Mouse (Mus musculus) adrenal gland, adult 10 weeks (tissue): ENCODE measurements around the gene Sept3. TPM values are rescaled to one million over a fixed set of nuclear protein-coding genes. Genes with fewer than 3 reads are reported as not detected.

Experiments used
- polyA plus RNA-seq: library from polyadenylated mRNA; stranded (reverse); fragments of 350-450 nt; fragmentation: Illumina TruSeq; extraction: RNeasy Lipid Tissue Mini Kit (QIAGEN cat#74804); gene quantifications from one replicate; pipeline ENCODE4 v1.2.3, GENCODE M21; 2014; ENCODE audit warnings: low read depth, low replicate concordance

Gene Sept3
- polyA plus RNA-seq = 2.0 TPM

DNA sequence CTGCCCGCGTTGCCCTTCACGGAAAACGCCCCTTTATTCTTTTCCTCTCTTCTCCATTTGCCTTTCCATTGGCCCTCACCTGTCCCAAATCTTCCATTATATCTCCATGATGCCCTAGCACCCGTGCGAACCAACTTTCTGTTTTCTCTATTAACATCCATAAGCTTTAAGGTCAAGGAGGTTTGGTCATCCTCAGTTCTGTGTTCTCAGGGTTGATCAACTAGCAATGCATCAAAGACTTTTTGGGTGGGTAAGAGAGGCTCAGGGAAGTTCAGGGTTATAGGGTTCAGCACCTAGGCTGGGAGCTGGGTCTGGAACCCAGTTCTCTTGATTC lies at the start of gene Sept3:
Sept3 (plus strand) TSS at position 301 of the 334 bp plus-strand sequence.

DNA sequence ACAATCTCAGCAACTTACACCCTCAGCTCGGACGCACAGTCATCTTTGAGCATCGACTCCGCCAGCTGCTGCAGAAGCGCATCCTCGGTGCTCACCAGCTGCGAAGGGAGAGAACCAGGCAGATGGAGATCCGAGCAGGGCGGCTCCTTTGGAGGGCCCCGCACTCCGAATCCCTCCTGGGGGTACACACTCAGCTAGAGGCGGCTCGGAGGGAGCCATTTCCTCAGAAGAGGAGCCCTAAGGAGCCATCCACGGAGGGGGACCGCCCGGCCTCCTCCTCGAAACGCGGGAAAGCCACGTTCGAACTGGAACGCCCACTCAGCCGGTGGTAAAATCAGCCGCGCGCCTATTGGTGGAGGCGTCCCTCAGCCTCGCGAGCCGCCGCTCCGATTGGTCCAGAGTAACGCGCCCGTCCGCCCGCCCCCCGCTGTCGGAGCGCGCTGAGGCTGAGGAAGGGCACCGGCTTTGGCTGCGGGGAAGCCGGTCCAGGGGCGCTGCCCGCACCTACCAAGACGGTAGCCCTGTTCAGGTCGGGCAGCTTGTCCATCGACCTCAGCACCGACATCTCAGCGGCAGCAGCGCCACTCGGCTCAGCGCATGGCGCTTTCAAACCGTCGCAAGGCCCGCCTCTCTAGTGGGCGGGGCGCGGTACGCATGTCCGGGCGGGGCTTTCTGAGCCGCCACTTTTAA lies 30.4 kb upstream of the Sept3 start, which contains the start of gene Cenpm:
Cenpm (minus strand) TSS at position 634 of the 690 bp plus-strand sequence.

DNA sequence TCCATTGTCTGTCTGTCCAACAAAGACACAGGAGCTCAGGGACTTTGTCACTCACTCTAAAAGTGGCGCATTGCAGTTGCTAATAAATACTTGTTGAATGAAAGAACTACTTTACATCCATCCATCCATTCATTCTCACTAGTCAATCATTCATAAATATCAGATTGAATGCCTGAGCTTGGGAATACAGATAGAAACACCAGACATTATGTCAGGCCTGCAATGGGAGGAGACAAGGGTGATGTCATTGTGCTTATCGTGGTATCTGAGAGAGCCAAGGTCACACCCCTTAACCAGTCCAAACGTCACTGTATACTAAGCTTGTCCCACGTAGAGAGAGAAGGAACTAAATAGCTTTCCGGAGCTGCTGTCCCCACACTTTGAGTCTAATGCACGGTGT lies 22.6 kb upstream of the Sept3 start, which contains the start of gene 1500009C09Rik:
1500009C09Rik (plus strand) TSS at position 301 of the 400 bp plus-strand sequence.

DNA sequence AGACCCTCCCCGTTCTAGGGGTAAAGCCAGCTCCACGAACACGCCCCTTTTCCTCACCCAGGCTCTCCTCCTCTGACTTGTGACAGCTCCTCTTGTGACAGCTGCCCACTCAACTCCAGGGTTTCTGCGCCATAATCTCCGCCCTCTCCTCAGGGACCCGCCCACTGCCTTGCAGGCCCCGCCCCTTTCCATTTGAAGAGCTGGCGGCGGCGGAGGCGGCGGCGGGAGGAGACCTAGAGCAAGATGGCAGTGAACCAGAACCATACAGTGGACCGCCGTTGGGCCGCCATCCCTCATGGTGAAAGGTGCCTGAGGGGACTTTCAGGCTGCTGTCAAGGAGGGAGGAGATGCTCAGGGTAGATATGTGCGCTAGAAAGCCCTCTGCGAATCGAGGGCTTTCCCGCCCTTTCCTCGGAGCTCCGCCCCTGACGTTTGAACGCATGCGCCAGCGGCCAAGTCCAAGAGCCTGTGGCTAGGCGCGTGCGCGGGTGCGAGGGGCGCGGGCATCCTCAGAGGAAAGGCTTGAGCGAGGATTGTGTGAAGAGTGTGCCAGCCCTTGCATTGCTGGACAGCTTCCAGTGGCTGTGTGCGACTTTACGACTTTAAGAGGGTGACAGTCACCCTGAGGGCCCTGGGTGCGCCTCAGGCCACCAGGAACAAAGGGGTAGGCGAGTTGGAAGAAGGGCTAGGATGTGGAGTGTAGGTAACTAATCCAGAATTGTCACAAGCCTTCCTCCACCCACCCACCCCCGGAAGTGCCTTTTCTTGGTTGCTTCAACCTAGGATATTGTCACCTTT lies 24.3 kb downstream of the Sept3 start, which contains the start of gene Wbp2nl:
Wbp2nl (plus strand) TSS at position 191 of the 798 bp plus-strand sequence.

DNA sequence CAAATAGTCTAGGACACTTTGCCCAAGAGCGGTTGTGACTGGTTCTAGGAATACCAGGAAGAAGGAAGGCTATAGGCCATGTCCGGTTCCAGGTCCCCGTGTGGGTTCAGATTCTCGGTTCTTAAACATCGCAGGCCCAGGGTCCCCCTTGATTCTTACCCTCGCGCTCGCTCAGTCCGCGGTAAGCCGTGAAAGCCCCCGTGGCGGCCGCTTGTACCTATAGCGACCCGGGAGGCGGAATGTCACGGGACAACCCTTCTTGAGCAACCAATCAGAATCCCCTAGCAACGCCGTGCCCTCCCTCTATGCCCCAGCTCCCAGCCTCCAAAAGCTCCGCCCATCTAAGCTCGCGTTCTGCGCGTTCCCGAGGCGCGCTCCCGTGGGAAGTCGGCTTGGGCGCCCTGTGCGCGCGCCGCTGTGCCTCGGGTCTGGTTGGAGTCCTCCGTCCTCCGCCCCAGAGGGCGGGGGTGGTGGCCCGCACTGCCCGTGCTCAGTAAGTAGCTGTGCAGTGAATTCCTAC lies 64.0 kb downstream of the Sept3 start, which contains the start of the genes Naga, Pheta2 and Smdt1:
Naga (minus strand) TSS at position 333 of the 520 bp plus-strand sequence.
Pheta2 (plus strand) TSS at position 350 of the 520 bp plus-strand sequence.
Smdt1 (plus strand) TSS at position 367 of the 520 bp plus-strand sequence.

Other genes with a start within 250 kb of the Sept3 start
- 43.8 TPM for gene Desi1, start 241.0 kb upstream of the Sept3 start, polyA plus RNA-seq
- gene Snu13, start 227.3 kb upstream of the Sept3 start, polyA plus RNA-seq = 480 TPM
- not detected for gene 4930407I10Rik, start 215.7 kb upstream of the Sept3 start, polyA plus RNA-seq
- gene Mei1, start 204.9 kb upstream of the Sept3 start, polyA plus RNA-seq = not detected
- gene Ccdc134, start 147.0 kb upstream of the Sept3 start, polyA plus RNA-seq = 1.9 TPM
- 14.1 TPM for gene Srebf2, start 127.7 kb upstream of the Sept3 start, polyA plus RNA-seq
- not detected for gene Shisa8, start 62.1 kb upstream of the Sept3 start, polyA plus RNA-seq
- gene Tnfrsf13c, start 50.5 kb upstream of the Sept3 start, polyA plus RNA-seq = not detected
- not detected for gene Cenpm, start 30.1 kb upstream of the Sept3 start, polyA plus RNA-seq
- not detected for gene 1500009C09Rik, start 22.5 kb upstream of the Sept3 start, polyA plus RNA-seq
- gene Wbp2nl, start 24.1 kb downstream of the Sept3 start, polyA plus RNA-seq = not detected
- 15.0 TPM for gene Naga, start 64.0 kb downstream of the Sept3 start, polyA plus RNA-seq
- not detected for gene Pheta2, start 64.0 kb downstream of the Sept3 start, polyA plus RNA-seq
- 42.5 TPM for gene Smdt1, start 64.1 kb downstream of the Sept3 start, polyA plus RNA-seq
- 353 TPM for gene Ndufa6, start 79.4 kb downstream of the Sept3 start, polyA plus RNA-seq
- 18.1 TPM for gene Cyp2d22, start 105.4 kb downstream of the Sept3 start, polyA plus RNA-seq
- not detected for gene Cyp2d11, start 119.1 kb downstream of the Sept3 start, polyA plus RNA-seq
- not detected for gene Cyp2d10, start 132.3 kb downstream of the Sept3 start, polyA plus RNA-seq
- not detected for gene Cyp2d9, start 158.5 kb downstream of the Sept3 start, polyA plus RNA-seq